Mouse (Mus musculus) liver, embryonic 14.5 days (tissue): ENCODE data around the gene Dab2ip. TPM values are rescaled to one million over a fixed set of nuclear protein-coding genes. Genes with fewer than 3 reads are reported as not detected.
A peak's percentile ranks its signal among the peaks of the same experiment; 100 is the strongest.

ENCODE experiments used
- ATAC-seq: fragments of 200-750 bp; cut with Nextera tagmentation; 2 replicates; pipeline ENCODE4 v1.8.0; 2017; ENCODE audit warnings: moderate number of reproducible peaks, mild to moderate bottlenecking, moderate library complexity; ENCODE audit not compliant: insufficient read depth
- DNase-seq, 3 experiments: peaks; one replicate each; pipeline ENCODE4 v3.0.0-alpha.2; 2012 to 2013; ENCODE audit warnings: low read depth in 3 of 3, low spot score in 3 of 3
- H3K27ac ChIP-seq: fragments of 300-500 bp; sonication (generic); 2 replicates; pipeline ENCODE4 v1.5.1; 2014; ENCODE audit warnings: moderate library complexity, mild to moderate bottlenecking, control low read depth, inconsistent platforms
- H3K27me3 ChIP-seq: fragments of 300-500 bp; sonication (generic); 2 replicates; pipeline ENCODE4 v1.6.1; 2014; ENCODE audit warnings: mild to moderate bottlenecking, low read length, moderate library complexity; ENCODE audit not compliant: control insufficient read depth, insufficient read depth
- H3K36me3 ChIP-seq: fragments of 300-500 bp; sonication (generic); replicated peaks from 2 replicates; pipeline ENCODE4 v1.6.1; 2014; ENCODE audit warnings: low read depth; ENCODE audit not compliant: control insufficient read depth, insufficient read depth
- H3K4me1 ChIP-seq, 2 experiments: fragments of 200-500 bp in 1 of 2; fragments of 300-500 bp in 1 of 2; sonication (generic) in 1 of 2; replicated peaks; 2 replicates each; pipeline ENCODE4 v1.6.1; 2012 to 2014; ENCODE audit warnings: antibody characterized with exemption in 1 of 2, inconsistent platforms in 1 of 2, low read length in 1 of 2; ENCODE audit not compliant: control insufficient read depth in 2 of 2, insufficient read depth in 2 of 2
- H3K4me2 ChIP-seq: fragments of 300-500 bp; sonication (generic); 2 replicates; pipeline ENCODE4 v1.6.1; 2014; ENCODE audit warnings: low read depth, mild to moderate bottlenecking, control low read depth, moderate library complexity
- H3K4me3 ChIP-seq, 2 experiments: fragments of 200-500 bp in 1 of 2; fragments of 300-500 bp in 1 of 2; sonication (generic) in 1 of 2; 2 replicates each; pipeline ENCODE4 v1.5.1; 2012 to 2014; ENCODE audit warnings: low read depth in 2 of 2, low read length in 2 of 2, mild to moderate bottlenecking in 2 of 2, control low read depth in 1 of 2, inconsistent platforms in 1 of 2, moderate library complexity in 1 of 2; ENCODE audit not compliant: insufficient read depth in 1 of 2
- H3K9ac ChIP-seq: fragments of 300-500 bp; sonication (generic); replicated peaks from 2 replicates; pipeline ENCODE4 v1.6.1; 2014; ENCODE audit warnings: mild to moderate bottlenecking, control low read depth, moderate library complexity
- H3K9me3 ChIP-seq: fragments of 300-500 bp; sonication (generic); 2 replicates; pipeline ENCODE4 v1.6.1; 2016; ENCODE audit warnings: low read length, mixed read lengths; ENCODE audit not compliant: control insufficient read depth
- CTCF ChIP-seq: IDR thresholded peaks from 2 replicates; pipeline ENCODE4 v1.5.1; 2016; ENCODE audit warnings: antibody characterized with exemption, low read depth, control low read depth
- EP300 ChIP-seq: IDR thresholded peaks from 2 replicates; pipeline ENCODE4 v1.6.1; 2016; ENCODE audit warnings: antibody characterized with exemption, low read depth
- WGBS: fragments of 180-500 bp; shearing (Covaris S2); extraction: QIAGEN DNeasy Blood & Tissue Kit; methylation state at CpG from one replicate; pipeline ENCODE4 v1.1.7; 2014; ENCODE audit not compliant: insufficient replicate concordance; 5-methylcytosine and 5-hydroxymethylcytosine counted together
- polyA plus RNA-seq, 2 experiments: library from polyadenylated mRNA; depleted of rRNA in 1 of 2; stranded (reverse) in 1 of 2; unstranded in 1 of 2; fragments of >200 nt; fragmentation: Nextera tagmentation in 1 of 2; extraction: Ambion mirVana in 1 of 2; gene quantifications; 2 replicates each; pipeline versions ENCODE4 v1.2.1 to v1.2.3; 2012 to 2014

Gene Dab2ip
- polyA plus RNA-seq, 2 experiments = 3.2 to 4.0 TPM

GRCm38 (mm10) chr2:35589385-35589784 is 31.3 kb downstream of the Dab2ip start:
- WGBS = 30% methylated on average over 10 of the region's 10 CpGs
- Histone ChIP-seq H3K9ac (no peak overlapping the region), H3K4me2 (no peak overlapping the region), H3K4me1 (no peaks in the 10 kb centered on the region), H3K4me3 (no peak overlapping the region), H3K27me3 (peaks cover under 1% of the 10 kb centered on the region), H3K27ac (no peak overlapping the region), H3K36me3 (no peaks in the 10 kb centered on the region), H3K9me3 (no peaks in the 10 kb centered on the region)
- TF ChIP-seq EP300 = no peak
- TF ChIP-seq CTCF = no peak
- DNase-seq (no peak), ATAC-seq (no peak)

GRCm38 (mm10) chr2:35589800-35590199 is 31.7 kb downstream of the Dab2ip start:
- 48% methylated on average over 4 of the region's 4 CpGs for WGBS

GRCm38 (mm10) chr2:35591961-35592724 is 34.1 kb downstream of the Dab2ip start:
- no peak for DNase-seq
- H3K27ac ChIP-seq = no peak overlapping the region
- no peaks in the 10 kb centered on the region for H3K9me3 ChIP-seq
- no peak overlapping the region for H3K4me2 ChIP-seq
- H3K4me3 ChIP-seq = no peak overlapping the region
- H3K9ac ChIP-seq = no peak overlapping the region
- TF ChIP-seq EP300 = no peak
- no peak for TF ChIP-seq CTCF
- H3K4me1 ChIP-seq = no peaks in the 10 kb centered on the region
- no peak for ATAC-seq
- no peaks in the 10 kb centered on the region for H3K36me3 ChIP-seq
- no peaks in the 10 kb centered on the region for H3K27me3 ChIP-seq
- WGBS = 55% methylated on average over 14 of the region's 14 CpGs

More at GRCm38 (mm10) chr2:35589800-35590199, 31.7 kb downstream of the Dab2ip start:
- 0 out of 2 replicates have a peak, but pooled peaks have one; percentile 33 for ATAC-seq
- TF ChIP-seq CTCF = no peak
- TF ChIP-seq EP300 = no peak
- Histone ChIP-seq H3K4me1 (no peaks in the 10 kb centered on the region), H3K27ac (no peak overlapping the region), H3K4me2 (no peak overlapping the region), H3K27me3 (no peaks in the 10 kb centered on the region), H3K36me3 (no peaks in the 10 kb centered on the region), H3K9ac (no peak overlapping the region), H3K4me3 (no peak overlapping the region), H3K9me3 (no peaks in the 10 kb centered on the region)
- DNase-seq = no peak

- Histone ChIP-seq H3K36me3 (no peaks in the 10 kb centered on the region), H3K4me3 (no peak overlapping the region), H3K9me3 (no peaks in the 10 kb centered on the region), H3K4me1 (no peaks in the 10 kb centered on the region), H3K27me3 (no peaks in the 10 kb centered on the region), H3K4me2 (no peak overlapping the region), H3K9ac (no peak overlapping the region), H3K27ac (no peak overlapping the region)
- DNase-seq = no peak
- TF ChIP-seq EP300 (no peak), CTCF (no peak)
- ATAC-seq = no peak
- 62% methylated on average over 9 of the region's 9 CpGs for WGBS
These were observed 34.8 kb downstream of the Dab2ip start for GRCm38 (mm10) chr2:35592725-35593392.

- WGBS = 51% methylated on average over 7 of the region's 7 CpGs
- ATAC-seq = no peak
- Histone ChIP-seq H3K36me3 (no peaks in the 10 kb centered on the region), H3K9me3 (no peaks in the 10 kb centered on the region), H3K9ac (no peak overlapping the region), H3K4me1 (no peaks in the 10 kb centered on the region), H3K4me3 (no peak overlapping the region), H3K4me2 (no peak overlapping the region), H3K27me3 (no peaks in the 10 kb centered on the region), H3K27ac (no peak overlapping the region)
- no peak for DNase-seq
- TF ChIP-seq CTCF (no peak), EP300 (no peak)
These were observed 35.8 kb downstream of the Dab2ip start for GRCm38 (mm10) chr2:35593889-35594288.
